In the genomic region with DNA sequence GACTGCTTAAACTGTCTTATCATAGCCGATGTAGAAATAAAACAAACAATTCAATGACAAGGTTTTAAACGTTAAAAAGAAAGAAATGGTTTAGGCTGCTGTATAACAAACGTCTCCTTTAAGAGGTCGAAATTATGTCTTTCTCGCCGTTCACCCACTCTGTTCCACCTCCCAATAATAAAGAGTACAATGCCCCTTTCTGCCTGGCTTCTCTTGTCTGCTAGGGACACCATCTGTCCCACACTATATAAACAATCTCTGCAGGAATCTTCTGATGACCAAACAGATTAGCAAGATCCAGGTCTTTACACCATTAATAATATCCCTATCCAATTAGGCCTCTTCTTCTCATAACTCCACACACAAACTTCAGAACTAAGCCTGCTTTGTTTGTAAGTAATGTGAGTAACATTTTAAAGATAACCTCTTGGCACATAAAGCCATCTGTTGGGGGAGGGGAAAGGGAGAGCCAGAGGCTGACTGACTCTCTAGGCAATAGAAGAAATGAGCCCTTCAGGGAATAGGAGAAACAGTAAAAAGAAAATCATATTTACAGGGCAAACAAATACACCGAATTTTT, we compare ENCODE assay signal across 10 mouse cellular contexts. TPM values are rescaled to one million over a fixed set of nuclear protein-coding genes. Genes with fewer than 3 reads are reported as not detected.
A peak's percentile ranks its signal among the peaks of the same experiment; 100 is the strongest.
DNase-seq lines count a peak whose midpoint lies in the region; ATAC-seq and TF ChIP-seq lines count a peak whose summit lies in the region.
"Had no signal": no experiment of that assay in that cellular context is flagged by ENCODE, and none has a peak within 500 bp of the region (broad histone marks: within the 10 kb centered on the region; RNA-seq: fewer than 3 reads in every experiment).

No protein-coding gene starts in this region.

- no peak overlapping the region for H3K27ac ChIP-seq in embryonic facial prominence, embryonic 14.5 days (replicated peaks; ENCODE audit: low read depth, low read length)
- H3K27ac ChIP-seq in midbrain, embryonic 11.5 days (ENCODE audit: low read depth, low read length) = no peak overlapping the region
- H3K27ac ChIP-seq in lung, postnatal 0 days (ENCODE audit: low read length) = no peak overlapping the region

- no peaks in the 10 kb centered on the region for H3K36me3 ChIP-seq in embryonic facial prominence, embryonic 14.5 days (ENCODE audit: control insufficient read depth, insufficient read depth, low read length)
- H3K36me3 ChIP-seq in midbrain, embryonic 11.5 days (ENCODE audit: control insufficient read depth, insufficient read depth, low read length) = no peaks in the 10 kb centered on the region
- no peaks in the 10 kb centered on the region for H3K36me3 ChIP-seq in lung, postnatal 0 days (ENCODE audit: insufficient read depth, low read length)

- no peaks in the 10 kb centered on the region for H3K9me3 ChIP-seq in embryonic facial prominence, embryonic 14.5 days (ENCODE audit: control insufficient read depth, low read length)
- H3K9me3 ChIP-seq in midbrain, embryonic 11.5 days (ENCODE audit: control insufficient read depth, low read length) = no peaks in the 10 kb centered on the region
- no peaks in the 10 kb centered on the region for H3K9me3 ChIP-seq in lung, postnatal 0 days (ENCODE audit: low read length)

- TF ChIP-seq CTCF in lung, postnatal 0 days (IDR thresholded peaks at IDR 0.05) = no peak

- H3K4me2 ChIP-seq in embryonic facial prominence, embryonic 14.5 days (ENCODE audit: low read depth, low read length) = peak overlapping the region; percentile 77
- no peak overlapping the region; the same call in 1 of the 2 replicates for H3K4me2 ChIP-seq in midbrain, embryonic 11.5 days
- no peak overlapping the region for H3K4me2 ChIP-seq in lung, postnatal 0 days (replicated peaks; ENCODE audit: low read depth, low read length)

- ATAC-seq in embryonic facial prominence, embryonic 14.5 days (ENCODE audit: low read depth) = no peak
- ATAC-seq in midbrain, embryonic 11.5 days (ENCODE audit: low FRiP score) = peak; percentile 49
- no peak for ATAC-seq in megakaryocyte-erythroid progenitor cell, adult 5-6 weeks (replicated peaks; ENCODE audit: low FRiP score, low TSS enrichment, poor library complexity, severe bottlenecking)
- ATAC-seq in lung, postnatal 0 days = no peak

- TF ChIP-seq EP300 in lung, postnatal 0 days (IDR thresholded peaks at IDR 0.05) = no peak

- H3K4me3 ChIP-seq in embryonic facial prominence, embryonic 14.5 days (ENCODE audit: low read depth, low read length) = peak overlapping the region; percentile 83
- no peak overlapping the region for H3K4me3 ChIP-seq in midbrain, embryonic 11.5 days (ENCODE audit: low read depth, low read length)
- H3K4me3 ChIP-seq in lung, postnatal 0 days (ENCODE audit: low read depth, low read length) = no peak overlapping the region

- 35% methylated on average over 7 of the region's 7 CpGs for WGBS in embryonic facial prominence, embryonic 14.5 days
- WGBS in midbrain, embryonic 11.5 days = 30% methylated on average over 7 of the region's 7 CpGs
- WGBS in lung, postnatal 0 days = 35% methylated on average over 7 of the region's 7 CpGs

- DNase-seq in cerebellum, adult 18-20 months = peak; percentile 34 to 40
- no peak for DNase-seq in cerebellum, adult 11-12 months
- DNase-seq in brain, adult 2 months (ENCODE audit: low read depth, low spot score) = peak; percentile 75
- peak; percentile 36 for DNase-seq in embryonic facial prominence, embryonic 14.5 days (ENCODE audit: low spot score)
- DNase-seq in midbrain, embryonic 11.5 days (ENCODE audit: low spot score, missing footprints) = peak; percentile 88
- DNase-seq in thymus, postnatal 14 days = no peak
- no peak for DNase-seq in lung, postnatal 0 days (ENCODE audit: low spot score)

- H3K9ac ChIP-seq in embryonic facial prominence, embryonic 14.5 days (ENCODE audit: low read depth, low read length) = no peak overlapping the region
- no peak overlapping the region for H3K9ac ChIP-seq in midbrain, embryonic 11.5 days (ENCODE audit: low read length)
- no peak overlapping the region for H3K9ac ChIP-seq in lung, postnatal 0 days (replicated peaks; ENCODE audit: low read depth)

- 0 out of 2 replicates have a peak, but pooled peaks cover 3% of the 10 kb centered on the region for H3K27me3 ChIP-seq in embryonic facial prominence, embryonic 14.5 days (replicated peaks; ENCODE audit: control insufficient read depth, insufficient read depth, low read length)
- H3K27me3 ChIP-seq in midbrain, embryonic 11.5 days (ENCODE audit: control insufficient read depth, insufficient read depth, low read length) = peaks cover 5% of the 10 kb centered on the region; the same call in 1 of the 2 replicates
- H3K27me3 ChIP-seq in lung, postnatal 0 days (replicated peaks; ENCODE audit: insufficient read depth, low read length) = no peaks in the 10 kb centered on the region

- peaks cover 2% of the 10 kb centered on the region; the same call in 1 of the 2 replicates for H3K4me1 ChIP-seq in embryonic facial prominence, embryonic 14.5 days (ENCODE audit: control insufficient read depth, insufficient read depth, low read length)
- H3K4me1 ChIP-seq in midbrain, embryonic 11.5 days (ENCODE audit: control insufficient read depth, insufficient read depth, low read length) = 0 out of 2 replicates have a peak, but pooled peaks cover 2% of the 10 kb centered on the region
- H3K4me1 ChIP-seq in lung, postnatal 0 days (ENCODE audit: insufficient read depth, low read depth, low read length) = no peaks in the 10 kb centered on the region

RNA-seq across cellular contexts. Expression of gene Hecw2, which starts 1.7 kb away (rescaled TPM):
- 3.9 and 4.8 TPM in 2 replicates for polyA plus RNA-seq in embryonic facial prominence, embryonic 14.5 days (2014; fragmentation: Nextera tagmentation; extraction: Ambion mirVana)
- polyA plus RNA-seq in midbrain, embryonic 11.5 days (2014; fragmentation: Nextera tagmentation; extraction: Ambion mirVana) = 2.5 and 3.0 TPM in 2 replicates
- not detected in 2 replicates for total RNA-seq in megakaryocyte-erythroid progenitor cell, adult 5-6 weeks (2014; fragmentation: Nextera tagmentation)
- not detected in 2 replicates for total RNA-seq in megakaryocyte-erythroid progenitor cell, adult 5-6 weeks (2017)
- polyA plus RNA-seq in lung, postnatal 0 days (2015; fragmentation: Nextera tagmentation; extraction: Ambion mirVana) = 4.8 and 5.1 TPM in 2 replicates
- total RNA-seq: common myeloid progenitor, adult 5-6 weeks had no signal

RNA-seq across cellular contexts. Expression of gene Ccdc150, which starts 57.2 kb away (rescaled TPM):
- polyA plus RNA-seq in embryonic facial prominence, embryonic 14.5 days (2014; fragmentation: Nextera tagmentation; extraction: Ambion mirVana) = 0.14 and 0.20 TPM in 2 replicates
- polyA plus RNA-seq in midbrain, embryonic 11.5 days (2014; fragmentation: Nextera tagmentation; extraction: Ambion mirVana) = 0.45 and 0.58 TPM in 2 replicates
- total RNA-seq in megakaryocyte-erythroid progenitor cell, adult 5-6 weeks (2014; fragmentation: Nextera tagmentation) = 1.2 and 3.2 TPM in 2 replicates
- 0.15 TPM in 1 of 2 replicates, not detected in the other for total RNA-seq in megakaryocyte-erythroid progenitor cell, adult 5-6 weeks (2017)
- 0.31 and 0.38 TPM in 2 replicates for polyA plus RNA-seq in lung, postnatal 0 days (2015; fragmentation: Nextera tagmentation; extraction: Ambion mirVana)
- polyA plus RNA-seq: small intestine, adult 2 months had no signal

Comparison
In these comparisons a context has a peak if more than half of its experiments do, and no peak if none do; other contexts are left out.
1. DNase-seq: peak in cerebellum, adult 18-20 months (2 of 2), brain, adult 2 months (single experiment), embryonic facial prominence, embryonic 14.5 days (single experiment) and midbrain, embryonic 11.5 days (single experiment); none in cerebellum, adult 11-12 months (single experiment), thymus, postnatal 14 days (single experiment) and lung, postnatal 0 days (single experiment).